Mouse (Mus musculus) CD4-positive helper T cell, adult 2 months (primary cell): Measurements from ENCODE around the gene Smad9.
A peak's percentile ranks its signal among the peaks of the same experiment; 100 is the strongest.

Experiments
- DNase-seq: peaks from one replicate; pipeline ENCODE4 v3.0.0-alpha.2; 2012; ENCODE audit warnings: low read depth, missing footprints, low spot score

The Smad9 gene

GRCm38 (mm10) chr3:54807666-54808217 is 52.4 kb downstream of the Smad9 start, which contains the start of gene Rfxap:
TSS of gene Rfxap (minus strand) at chr3:54807791.
- DNase-seq: peak; percentile 97

- peak; percentile 43 for DNase-seq
Measured at GRCm38 (mm10) chr3:54809111-54809510, 53.7 kb downstream of the Smad9 start.

GRCm38 (mm10) chr3:54811616-54812015 is 56.2 kb downstream of the Smad9 start:
- no peak for DNase-seq

GRCm38 (mm10) chr3:54813418-54813988 is 58.1 kb downstream of the Smad9 start:
- no peak for DNase-seq

GRCm38 (mm10) chr3:54814622-54815021 is 59.2 kb downstream of the Smad9 start:
- no peak for DNase-seq

GRCm38 (mm10) chr3:54815292-54815691 is 59.9 kb downstream of the Smad9 start:
- peak; percentile 62 for DNase-seq

GRCm38 (mm10) chr3:54822526-54822925 is 67.1 kb downstream of the Smad9 start:
- DNase-seq: no peak

- DNase-seq: no peak
Measured at GRCm38 (mm10) chr3:54832491-54832890, 77.1 kb downstream of the Smad9 start.

- no peak for DNase-seq
Measured at GRCm38 (mm10) chr3:54835421-54835820, 80.0 kb downstream of the Smad9 start.
